Mouse (Mus musculus) adrenal gland, postnatal 4 days (tissue): ENCODE results near the gene Map7. TPM values are rescaled to one million over a fixed set of nuclear protein-coding genes. Genes with fewer than 3 reads are reported as not detected.

Experiments used
- DNase-seq, 2 experiments: peaks; one replicate each; pipeline ENCODE4 v3.0.0; 2021 to 2022; ENCODE audit warnings: low spot score in 2 of 2, mixed read lengths in 2 of 2
- total RNA-seq, 2 experiments: library from RNA; stranded (reverse); gene quantifications; 2 replicates each; pipeline ENCODE4 v1.2.3; 2021

Gene Map7
- total RNA-seq, 2 experiments from 2014 or later = 34.3 to 44.6 TPM

DNA sequence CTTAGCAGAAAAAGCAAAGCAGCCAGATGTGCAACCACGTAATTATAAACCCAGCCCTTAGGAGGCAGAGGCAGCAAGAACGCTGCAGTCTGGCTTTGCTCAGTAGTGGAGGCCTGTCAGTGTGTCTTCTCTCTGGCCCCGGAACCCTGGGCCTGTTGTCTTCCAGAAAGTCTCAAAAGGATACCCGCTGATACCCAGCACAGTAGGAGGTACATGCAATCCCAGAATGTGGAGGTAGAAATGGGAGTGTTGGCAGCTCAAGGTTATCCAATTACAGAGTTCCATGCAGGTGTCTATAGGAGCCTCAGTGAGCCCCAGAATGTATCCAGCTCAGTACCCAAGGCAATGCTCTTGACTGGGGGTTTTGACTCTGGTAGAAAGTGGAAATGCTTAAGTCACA is 73.7 kb downstream of the Map7 start:
- DNase-seq = no peak

DNA sequence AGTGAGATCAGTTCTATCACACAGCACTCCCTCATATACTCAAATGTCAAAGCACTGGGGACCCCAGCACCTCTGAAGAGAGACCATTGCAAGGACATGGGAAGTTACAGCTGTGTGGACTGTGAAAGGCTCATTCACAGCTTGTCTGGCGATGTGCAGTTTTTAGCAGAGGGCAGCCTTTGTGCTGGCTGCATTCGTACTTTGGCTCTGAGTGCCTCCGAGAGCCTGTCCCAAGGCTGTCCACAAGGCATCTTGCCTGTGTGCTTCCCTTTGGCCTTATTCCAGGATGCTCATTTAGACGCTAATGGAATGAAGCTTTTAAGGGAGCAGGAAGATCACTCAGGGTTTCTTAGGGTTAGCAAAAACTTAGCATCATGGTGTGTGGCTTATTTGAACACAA is 78.5 kb downstream of the Map7 start:
- no peak for DNase-seq

DNA sequence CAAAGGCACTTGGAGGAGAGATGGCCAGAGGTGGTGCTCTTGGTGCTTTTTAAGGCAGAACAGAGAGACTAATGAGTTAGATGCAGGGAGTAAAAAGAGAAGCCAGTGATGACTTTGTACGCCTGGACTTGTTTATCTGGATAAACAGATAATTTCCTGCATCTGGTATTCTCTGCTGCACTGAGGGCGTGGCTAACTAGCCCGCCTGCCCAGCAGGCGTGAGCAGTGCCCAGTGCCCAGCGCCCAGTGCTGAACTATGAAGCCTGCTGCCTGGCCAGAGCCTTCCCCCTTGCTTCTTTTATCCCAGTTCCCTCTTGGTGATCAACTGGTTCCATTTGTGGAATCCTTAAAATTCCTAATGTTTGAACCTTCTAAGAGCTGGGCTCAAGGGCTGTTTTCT is 81.8 kb downstream of the Map7 start:
- no peak for DNase-seq

DNA sequence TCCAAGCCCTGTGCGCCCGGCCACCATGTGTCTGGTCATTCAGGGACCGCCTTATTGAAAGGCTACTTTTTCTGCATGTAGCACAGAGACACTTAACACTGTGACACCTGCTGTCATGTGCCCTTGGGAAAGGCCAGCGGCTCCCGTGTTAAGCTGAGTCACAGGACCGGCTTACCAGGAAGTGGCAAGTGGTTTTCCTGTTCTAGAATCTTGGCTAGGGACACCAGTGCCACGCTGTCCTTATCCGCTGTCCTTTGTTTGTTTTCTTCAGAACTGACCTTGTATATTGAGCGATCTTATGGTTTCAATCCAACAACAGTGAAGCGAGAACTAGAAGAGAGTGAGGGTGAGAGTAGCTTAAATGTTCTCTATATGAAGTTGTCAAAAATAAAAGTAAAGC is 85.2 kb downstream of the Map7 start:
- DNase-seq = no peak

DNA sequence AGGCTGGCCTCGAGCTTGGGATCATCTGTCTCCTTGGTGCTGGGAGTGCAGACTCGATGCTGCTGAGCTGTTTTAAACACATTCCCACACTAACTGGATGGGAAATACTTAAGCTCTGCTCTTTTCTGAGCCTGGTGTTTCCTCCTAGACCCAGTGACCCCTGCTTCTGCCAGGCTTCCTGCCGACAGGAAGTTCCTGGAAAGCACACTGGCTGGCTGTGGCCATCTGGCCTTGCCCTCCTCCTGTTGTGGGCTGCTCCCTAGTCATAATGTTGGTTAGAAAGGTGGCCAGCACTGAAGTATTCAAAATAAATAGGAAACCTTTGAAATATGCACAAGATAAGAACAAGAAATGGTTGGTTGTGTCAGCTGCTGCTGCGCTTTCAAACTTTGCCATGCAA is 86.2 kb downstream of the Map7 start:
- no peak for DNase-seq

DNA sequence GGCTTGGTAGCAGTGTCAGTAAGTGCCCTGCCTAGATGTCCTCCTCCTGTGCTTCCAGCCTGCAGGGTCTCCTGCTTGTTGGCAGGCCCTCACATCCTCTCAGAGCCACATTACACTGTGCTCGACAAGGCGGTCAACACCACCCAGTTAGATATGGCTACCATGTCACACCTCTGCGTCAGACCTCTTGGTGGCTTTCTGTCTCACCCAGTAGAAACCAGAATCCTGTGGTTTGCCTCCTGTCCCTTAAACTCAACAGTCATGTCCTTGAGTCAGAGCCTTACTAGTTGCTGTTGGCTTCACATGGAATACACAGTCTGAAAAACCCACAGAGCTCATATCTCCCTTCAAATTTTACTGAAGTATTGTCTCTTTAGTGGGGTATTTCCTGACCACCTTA is 87.4 kb downstream of the Map7 start:
- no peak for DNase-seq

DNA sequence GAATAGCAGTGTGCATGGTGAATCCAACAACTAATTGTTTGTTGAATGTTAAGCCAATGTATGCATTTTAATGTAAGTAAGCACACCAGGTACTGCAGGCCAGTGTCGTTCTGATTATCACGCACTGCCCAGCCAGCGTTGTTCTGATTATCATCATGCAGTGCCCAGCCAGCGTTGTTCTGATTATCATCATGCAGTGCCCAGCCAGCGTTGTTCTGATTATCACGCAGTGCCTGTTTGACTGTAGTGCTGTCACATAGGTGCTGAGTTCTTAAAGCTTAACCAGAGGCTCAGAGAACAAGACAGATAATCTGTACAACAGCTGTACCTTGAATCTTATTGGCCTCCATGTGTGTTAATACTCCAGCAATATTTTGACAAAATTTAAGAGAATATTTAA is 88.0 kb downstream of the Map7 start:
- no peak for DNase-seq

DNA sequence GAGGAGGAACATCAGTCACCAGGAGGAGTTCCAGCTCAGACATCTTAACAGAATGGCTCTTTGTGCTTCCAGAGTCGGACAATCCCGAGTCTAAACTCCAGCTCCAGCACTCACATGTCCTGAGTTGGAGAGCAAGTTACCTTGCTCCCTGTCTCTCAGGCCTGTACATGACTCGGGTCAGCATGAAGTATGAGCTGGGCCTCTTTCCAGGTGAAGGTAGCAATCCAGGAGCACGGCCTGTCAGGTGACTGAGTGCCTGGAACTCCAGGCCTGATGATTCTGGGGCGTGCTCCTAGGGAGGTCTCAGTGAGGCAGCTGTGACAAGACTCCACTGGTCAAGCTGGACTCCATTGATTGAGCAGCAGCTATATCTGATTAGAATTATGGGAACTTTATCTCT is 90.0 kb downstream of the Map7 start:
- no peak for DNase-seq

DNA sequence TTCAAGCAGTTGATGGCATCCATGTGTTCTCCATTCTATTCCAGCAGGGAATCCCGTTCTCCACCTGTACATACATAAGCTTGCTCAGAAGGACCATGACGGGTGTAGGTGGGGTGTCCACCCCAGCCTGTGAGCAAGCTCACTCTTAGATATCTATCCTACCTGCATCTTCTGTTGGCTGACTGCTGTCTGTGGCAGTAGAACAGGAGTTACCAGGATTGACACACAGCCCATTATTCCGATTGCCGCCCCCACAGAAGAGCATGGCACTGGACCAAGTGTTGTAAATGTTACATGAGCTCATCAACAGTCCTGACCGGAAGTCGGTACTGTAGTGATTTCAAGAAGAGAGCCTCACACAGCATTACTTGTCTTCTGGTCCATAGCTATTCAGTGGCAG is 92.6 kb downstream of the Map7 start:
- no peak for DNase-seq

DNA sequence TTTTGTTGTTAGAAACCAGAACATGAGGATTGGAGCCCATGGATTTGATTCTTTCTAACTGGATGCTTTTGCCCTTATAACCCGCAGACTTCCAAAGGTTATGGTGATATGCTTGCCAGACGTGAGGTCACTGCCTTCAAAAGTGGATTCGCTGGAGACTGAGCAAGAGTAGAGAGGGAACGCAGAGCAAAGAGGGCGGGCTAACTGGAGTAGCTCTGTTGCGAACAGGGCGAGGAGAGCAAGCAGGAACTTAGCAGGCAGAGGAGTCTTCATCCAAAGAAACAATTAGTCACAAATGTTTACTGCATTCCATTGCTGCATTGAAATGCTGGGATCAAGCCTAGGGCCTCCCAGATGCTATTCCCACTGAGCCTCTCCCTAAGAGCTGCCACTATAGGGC is 95.0 kb downstream of the Map7 start:
- no peak for DNase-seq

DNA sequence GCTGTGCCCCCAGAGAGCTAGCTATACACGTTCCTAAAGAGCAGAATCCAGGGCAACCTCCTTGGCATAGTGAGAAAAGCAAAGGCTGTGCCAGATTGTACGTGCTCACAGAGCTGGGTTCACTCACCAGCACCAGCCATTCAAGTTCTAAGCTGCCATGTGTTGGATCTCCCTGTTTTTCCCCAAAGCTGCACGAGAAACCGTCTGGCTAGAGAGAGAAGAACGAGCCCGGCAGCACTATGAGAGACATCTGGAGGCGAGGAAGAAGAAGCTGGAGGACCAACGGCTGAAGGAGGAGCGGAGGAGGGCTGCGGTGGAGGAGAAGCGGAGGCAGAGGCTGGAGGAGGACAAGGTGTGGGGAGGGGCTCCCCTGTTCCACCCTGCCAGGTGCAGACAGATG is 96.8 kb downstream of the Map7 start:
- DNase-seq = no peak

DNA sequence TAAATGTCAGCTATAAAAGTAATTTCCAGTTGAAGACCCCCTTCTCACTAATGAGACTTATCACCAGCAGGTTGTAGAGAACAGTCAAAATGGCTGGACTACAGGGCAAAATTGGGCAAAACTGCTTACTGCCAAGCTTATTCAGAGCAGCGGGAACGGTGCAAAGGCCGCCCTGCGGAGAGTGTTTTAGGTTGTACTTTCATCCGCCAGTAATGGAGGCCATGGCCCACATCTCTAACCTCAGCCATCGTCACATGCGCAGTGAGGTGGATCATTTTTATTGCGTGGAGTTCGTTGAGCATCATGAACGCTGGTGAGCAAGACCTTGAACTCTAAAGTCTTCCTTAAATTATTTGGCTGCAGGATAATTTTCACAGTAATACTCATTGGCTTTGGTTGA is 100.8 kb downstream of the Map7 start:
- DNase-seq = no peak

DNA sequence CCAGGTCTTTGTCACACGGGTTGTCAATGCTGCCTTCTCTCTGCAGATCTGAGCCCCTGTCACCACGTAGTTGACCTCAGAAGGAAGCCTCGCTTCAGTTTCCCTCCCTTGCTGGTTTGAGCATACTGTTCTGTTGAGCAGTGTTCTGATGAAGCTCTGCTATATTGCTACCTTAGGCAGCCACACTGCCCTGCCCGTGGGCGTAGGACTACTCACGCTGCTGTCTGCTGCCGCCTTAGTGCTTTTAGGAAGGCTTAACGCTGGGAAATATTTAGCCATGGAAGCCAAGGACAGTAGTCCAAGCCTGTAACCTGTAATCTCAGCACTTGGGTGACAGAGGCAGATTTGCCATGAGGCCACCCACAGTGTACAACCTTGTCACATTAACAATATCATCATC is 107.3 kb downstream of the Map7 start:
- no peak for DNase-seq

DNA sequence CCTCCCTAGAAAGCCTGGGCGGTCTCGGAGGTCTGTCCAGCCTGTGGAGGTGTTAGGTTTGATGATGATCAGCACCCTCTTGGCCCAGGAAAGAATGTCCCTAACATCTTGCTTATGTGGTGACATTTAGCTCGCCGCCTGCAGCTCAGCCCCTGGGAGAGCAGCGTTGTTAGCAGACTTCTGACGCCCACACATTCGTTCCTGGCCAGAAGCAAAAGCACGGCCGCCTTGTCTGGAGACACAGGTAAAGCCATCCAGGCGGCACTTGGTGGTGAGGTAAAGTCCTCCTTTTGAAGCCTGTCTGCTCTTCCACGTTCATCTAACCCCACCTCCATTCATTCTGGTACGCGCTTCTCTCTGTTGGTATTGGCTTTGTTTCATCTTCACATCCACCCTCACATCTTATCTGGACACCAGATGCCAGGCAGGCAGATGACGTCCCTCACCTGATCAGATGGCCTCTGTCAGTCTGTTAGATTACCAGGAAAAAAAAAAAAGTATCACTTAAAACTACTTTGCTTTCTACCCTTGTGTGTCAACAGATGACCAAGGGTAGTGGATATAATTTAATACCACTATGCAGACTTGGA is 108.9 kb downstream of the Map7 start:
- no peak for DNase-seq

DNA sequence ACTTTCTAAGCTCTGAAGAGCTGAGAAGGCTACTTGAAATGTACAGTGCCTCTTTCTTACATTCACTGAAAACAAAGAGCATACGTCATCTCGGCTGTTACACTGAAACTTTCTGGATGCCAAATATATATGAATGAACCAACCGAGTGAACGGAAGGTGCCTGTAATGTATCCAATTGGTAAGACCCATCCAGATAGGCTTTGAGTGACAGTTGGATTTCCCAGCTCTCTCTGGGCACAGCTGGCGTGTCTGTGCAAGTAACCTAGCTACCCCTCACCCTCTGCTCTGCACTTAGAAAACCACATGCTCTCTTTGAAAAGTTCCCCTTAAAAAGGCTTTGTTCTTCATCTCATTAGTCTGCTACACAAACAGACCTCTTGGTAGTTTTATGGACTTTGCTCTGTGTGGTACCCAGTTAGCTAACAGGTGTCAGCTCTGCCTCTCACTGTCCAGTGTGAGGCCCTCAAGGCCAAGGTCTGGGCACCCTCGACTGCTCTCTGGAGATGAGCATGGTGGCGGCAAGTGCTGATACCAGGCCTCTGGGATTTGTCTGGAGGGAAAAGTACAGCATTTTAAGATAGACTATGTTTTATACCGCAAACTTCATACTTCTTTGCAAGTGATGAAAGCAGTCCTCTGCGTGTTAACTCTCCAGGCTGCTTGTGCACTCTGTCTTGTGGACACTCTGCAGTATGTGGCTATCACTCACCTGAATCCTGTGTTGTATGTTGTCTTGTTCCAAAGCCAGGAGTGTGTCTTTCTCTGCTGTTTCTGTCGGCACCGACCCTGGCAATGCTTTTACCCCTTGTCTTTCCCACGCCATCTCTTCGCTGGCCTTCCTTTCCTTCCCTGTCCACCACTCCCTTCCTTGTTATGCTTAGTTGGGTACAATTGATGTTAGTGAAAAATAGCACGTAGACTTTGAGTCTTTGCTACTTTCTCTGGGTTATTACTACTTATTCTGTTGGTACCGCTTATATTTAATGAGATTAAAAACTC is 109.8 kb downstream of the Map7 start:
- DNase-seq = no peak

DNA sequence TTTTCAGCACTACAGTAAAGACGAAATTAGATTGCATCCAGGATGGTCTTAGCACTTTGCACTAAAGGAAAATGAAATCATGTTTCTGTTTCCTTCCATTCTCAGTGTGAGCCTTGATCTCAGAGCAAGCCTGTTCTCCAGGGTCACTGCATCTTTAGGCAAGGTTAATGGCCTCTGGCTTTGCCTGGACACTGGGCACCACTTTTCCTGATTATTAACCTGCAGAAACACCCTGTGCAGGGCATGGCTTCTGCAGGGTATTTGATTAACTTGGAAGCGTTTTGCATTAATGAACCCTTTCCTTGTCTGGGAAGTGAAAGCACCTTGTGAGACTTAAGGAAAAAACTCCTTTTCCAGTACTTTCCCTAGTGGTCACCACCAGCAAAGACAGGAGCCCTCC is 111.2 kb downstream of the Map7 start:
- DNase-seq = no peak

DNA sequence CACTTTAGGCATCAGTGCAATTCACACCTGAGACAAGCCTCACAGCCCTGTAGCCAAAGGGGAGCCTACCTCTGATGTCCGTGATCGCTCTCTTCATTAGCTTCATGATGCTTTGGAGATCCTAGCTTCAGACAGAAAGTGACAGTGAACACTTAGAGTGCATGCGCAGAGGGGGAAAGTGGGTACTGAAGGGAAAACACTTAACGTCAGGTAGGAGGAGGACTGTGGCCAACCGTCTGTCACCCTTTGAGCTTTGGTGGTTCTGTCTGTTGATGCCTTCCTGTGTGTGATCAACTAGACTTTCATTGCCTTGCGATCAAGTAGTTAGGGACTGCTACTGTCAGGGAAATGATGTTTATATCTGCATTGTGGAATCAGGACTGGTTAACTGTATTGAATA is 114.6 kb downstream of the Map7 start:
- DNase-seq = no peak

DNA sequence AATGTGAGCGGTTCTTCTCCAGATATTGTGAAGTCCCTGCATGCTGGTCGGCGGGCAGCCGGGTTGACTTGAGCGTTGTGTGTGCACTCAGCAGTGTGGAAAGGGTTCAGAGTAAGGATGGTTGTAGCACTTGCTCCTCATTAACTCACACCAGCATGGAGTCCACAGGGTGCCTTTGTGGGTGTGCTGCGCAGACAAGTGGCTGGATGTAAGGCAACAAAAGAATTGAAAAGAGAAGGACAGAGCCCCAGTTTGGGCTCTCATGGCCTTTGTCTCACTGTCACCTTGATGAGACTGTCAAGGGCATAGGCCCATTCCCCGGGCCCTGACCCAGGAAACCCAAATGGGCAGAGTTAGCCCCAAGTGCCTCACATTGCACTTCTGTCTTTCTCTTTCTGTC is 116.2 kb downstream of the Map7 start:
- DNase-seq = no peak

DNA sequence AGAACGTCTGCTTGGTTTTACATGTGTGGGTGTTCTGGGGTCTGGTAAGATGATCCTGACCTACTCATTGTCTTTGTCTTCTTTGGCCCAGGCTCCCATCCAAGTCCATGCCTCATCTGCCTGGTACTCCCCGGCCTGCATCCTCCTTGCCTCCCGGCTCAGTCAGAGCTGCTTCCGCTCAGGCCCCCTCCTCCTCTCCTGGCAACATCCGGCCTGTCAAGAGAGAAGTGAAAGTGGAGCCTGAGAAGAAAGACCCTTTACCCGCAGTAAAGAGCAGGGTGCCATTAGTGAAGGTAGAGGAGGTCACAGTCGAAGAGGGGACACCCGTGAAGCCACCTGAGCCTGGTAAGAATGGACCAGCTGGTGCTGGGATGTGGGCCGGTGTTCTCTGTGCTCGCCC is 118.8 kb downstream of the Map7 start:
- DNase-seq = no peak

DNA sequence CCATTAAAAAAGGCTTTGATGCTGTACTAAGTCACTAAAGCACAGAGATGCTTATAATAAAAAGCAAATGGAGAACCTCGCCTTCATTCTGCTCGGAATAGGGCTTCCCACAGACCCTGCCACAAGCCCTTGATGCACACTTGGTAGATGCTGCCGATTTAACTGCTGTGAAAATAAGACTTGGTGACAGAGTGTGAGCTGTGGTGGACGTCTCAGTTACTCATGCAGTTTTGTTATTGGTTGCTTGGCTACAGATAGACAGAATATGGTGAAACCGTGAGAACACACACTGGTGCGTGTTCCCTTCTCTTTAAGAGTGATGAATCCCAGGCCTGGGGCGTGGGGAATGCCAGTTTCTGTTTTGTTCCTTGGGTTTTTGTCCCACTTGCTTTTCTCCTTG is 120.7 kb downstream of the Map7 start:
- no peak for DNase-seq

DNA sequence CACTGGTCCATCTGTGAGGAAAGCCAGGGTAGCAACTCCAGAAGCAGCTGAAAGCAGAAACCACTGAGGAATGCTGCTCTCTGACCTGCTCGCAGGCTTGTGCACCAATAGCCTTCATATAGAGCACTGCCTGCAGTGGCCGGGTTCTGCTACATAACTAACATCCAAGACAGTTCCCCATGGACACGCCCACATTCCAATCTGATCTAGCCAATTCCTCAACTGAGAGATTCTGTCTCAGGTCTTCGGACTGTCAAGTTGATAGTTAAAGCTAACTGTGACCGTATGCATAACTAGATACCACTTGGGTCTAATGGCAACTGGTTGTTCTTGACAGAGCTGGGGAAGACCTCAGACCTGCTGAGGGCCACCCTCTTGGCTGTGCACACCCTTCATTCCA is 124.1 kb downstream of the Map7 start:
- DNase-seq = no peak

DNA sequence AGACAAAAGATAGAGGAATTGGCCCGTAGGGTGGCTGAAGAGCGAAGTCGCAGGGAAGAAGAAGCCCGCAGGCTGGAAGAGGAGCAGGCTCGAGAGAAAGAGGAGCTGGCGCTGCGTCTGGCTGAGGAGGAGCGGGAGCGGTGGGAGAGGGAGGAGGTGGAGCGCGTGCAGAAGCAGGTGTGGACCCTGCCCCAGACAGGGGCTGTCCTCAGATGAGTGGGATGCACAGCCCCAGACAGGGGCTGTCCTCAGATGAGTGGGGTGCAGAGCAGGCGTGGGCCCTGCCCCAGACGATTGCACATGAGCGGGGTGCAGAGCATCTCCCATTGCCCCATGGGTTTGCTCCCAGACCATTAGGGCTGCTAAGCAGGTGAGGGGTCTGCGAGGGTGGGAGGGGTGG is 125.0 kb downstream of the Map7 start:
- DNase-seq = no peak

DNA sequence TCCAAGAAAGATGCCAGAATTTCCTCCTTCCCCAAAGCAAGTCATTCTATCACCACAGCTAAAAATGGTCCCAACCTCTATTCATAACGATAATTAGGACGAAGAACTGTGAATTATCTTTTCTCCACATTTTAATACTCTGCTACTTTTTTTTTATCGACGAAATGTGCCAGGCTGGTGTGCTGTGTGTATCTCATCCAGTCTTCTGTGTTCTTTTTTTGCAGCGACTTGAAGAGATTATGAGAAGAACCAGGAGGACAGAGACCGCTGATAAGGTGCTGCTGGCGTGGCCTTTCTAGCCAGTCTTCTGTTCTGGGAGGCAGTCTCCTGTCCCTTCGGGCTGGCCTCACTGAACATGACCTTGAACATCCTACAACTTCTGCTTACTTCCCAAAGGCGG is 125.8 kb downstream of the Map7 start:
- DNase-seq = no peak
